Mouse (Mus musculus): ENCODE measurements around the gene Ciita. TPM values are rescaled to one million over a fixed set of nuclear protein-coding genes. Genes with fewer than 3 reads are reported as not detected.

Gene Ciita
- polyA plus RNA-seq, 1 experiment from 2014 or later: 0.26 TPM

- ATAC-seq (ENCODE audit: insufficient number of reproducible peaks, low FRiP score, low TSS enrichment, low read depth): no peak
- H3K27ac ChIP-seq: no peak overlapping the region
- no peak overlapping the region for H3K9ac ChIP-seq
- no peaks in the 10 kb centered on the region for H3K9me3 ChIP-seq
- no peak overlapping the region for H3K4me2 ChIP-seq
- H3K4me3 ChIP-seq: no peak overlapping the region
- H3K27me3 ChIP-seq: no peaks in the 10 kb centered on the region
- 71% methylated on average over 4 of the region's 4 CpGs for WGBS
- H3K4me1 ChIP-seq: peaks cover 4% of the 10 kb centered on the region; the same call in 1 of the 2 replicates
- H3K36me3 ChIP-seq: peaks cover 5% of the 10 kb centered on the region
These were observed 45.2 kb downstream of the Ciita start for GRCm38 (mm10) chr16:10524866-10525609.

GRCm38 (mm10) chr16:10525610-10525980 is 45.7 kb downstream of the Ciita start:
- Histone ChIP-seq H3K4me1 (peaks cover 4% of the 10 kb centered on the region; the same call in 1 of the 2 replicates), H3K9me3 (no peaks in the 10 kb centered on the region), H3K27ac (no peak overlapping the region), H3K36me3 (peaks cover 11% of the 10 kb centered on the region), H3K4me3 (no peak overlapping the region), H3K27me3 (no peaks in the 10 kb centered on the region), H3K4me2 (no peak overlapping the region), H3K9ac (no peak overlapping the region)
- WGBS: 57% methylated on average over 2 of the region's 2 CpGs
- ATAC-seq (ENCODE audit: insufficient number of reproducible peaks, low FRiP score, low TSS enrichment, low read depth): no peak

GRCm38 (mm10) chr16:10527046-10527644 is 47.3 kb downstream of the Ciita start:
- Histone ChIP-seq H3K36me3 (peaks cover 21% of the 10 kb centered on the region), H3K4me3 (no peak overlapping the region), H3K9me3 (no peaks in the 10 kb centered on the region), H3K4me1 (no peaks in the 10 kb centered on the region), H3K9ac (no peak overlapping the region), H3K4me2 (no peak overlapping the region), H3K27ac (no peak overlapping the region), H3K27me3 (no peaks in the 10 kb centered on the region)
- 81% methylated on average over 6 of the region's 6 CpGs for WGBS
- ATAC-seq (ENCODE audit: insufficient number of reproducible peaks, low FRiP score, low TSS enrichment, low read depth): no peak

- no peak overlapping the region for H3K4me3 ChIP-seq
- H3K4me1 ChIP-seq: no peaks in the 10 kb centered on the region
- ATAC-seq (ENCODE audit: insufficient number of reproducible peaks, low FRiP score, low TSS enrichment, low read depth): no peak
- H3K4me2 ChIP-seq: no peak overlapping the region
- 87% methylated on average over 3 of the region's 3 CpGs for WGBS
- H3K36me3 ChIP-seq: peaks cover 21% of the 10 kb centered on the region
- no peak overlapping the region for H3K9ac ChIP-seq
- no peaks in the 10 kb centered on the region for H3K27me3 ChIP-seq
- no peaks in the 10 kb centered on the region for H3K9me3 ChIP-seq
- no peak overlapping the region for H3K27ac ChIP-seq
These were observed 48.5 kb downstream of the Ciita start for GRCm38 (mm10) chr16:10528382-10528781.

GRCm38 (mm10) chr16:10530179-10530578 is 50.3 kb downstream of the Ciita start:
- no peak for ATAC-seq (ENCODE audit: insufficient number of reproducible peaks, low FRiP score, low TSS enrichment, low read depth)
- Histone ChIP-seq H3K36me3 (peaks cover 28% of the 10 kb centered on the region), H3K4me2 (no peak overlapping the region), H3K4me3 (no peak overlapping the region), H3K4me1 (peaks cover 3% of the 10 kb centered on the region; the same call in 1 of the 2 replicates), H3K9me3 (no peaks in the 10 kb centered on the region), H3K9ac (no peak overlapping the region), H3K27ac (no peak overlapping the region), H3K27me3 (no peaks in the 10 kb centered on the region)
- WGBS: 85% methylated on average over 4 of the region's 4 CpGs

- Histone ChIP-seq H3K27ac (no peak overlapping the region), H3K4me1 (peaks cover 9% of the 10 kb centered on the region; the same call in 1 of the 2 replicates), H3K9ac (no peak overlapping the region), H3K9me3 (no peaks in the 10 kb centered on the region), H3K36me3 (peaks cover 28% of the 10 kb centered on the region), H3K4me3 (no peak overlapping the region), H3K27me3 (no peaks in the 10 kb centered on the region), H3K4me2 (no peak overlapping the region)
- ATAC-seq (ENCODE audit: insufficient number of reproducible peaks, low FRiP score, low TSS enrichment, low read depth): no peak
- 97% methylated on average over 4 of the region's 4 CpGs for WGBS
These were observed 53.9 kb downstream of the Ciita start for GRCm38 (mm10) chr16:10533781-10534180.

- 68% methylated on average over 7 of the region's 7 CpGs for WGBS
- no peaks in the 10 kb centered on the region for H3K9me3 ChIP-seq
- no peak overlapping the region for H3K4me3 ChIP-seq
- H3K4me2 ChIP-seq: no peak overlapping the region
- peaks cover 27% of the 10 kb centered on the region for H3K36me3 ChIP-seq
- peaks cover 16% of the 10 kb centered on the region for H3K4me1 ChIP-seq
- ATAC-seq (ENCODE audit: insufficient number of reproducible peaks, low FRiP score, low TSS enrichment, low read depth): peak; percentile 49; the same call in 1 of the 2 replicates
- no peak overlapping the region for H3K9ac ChIP-seq
- no peak overlapping the region for H3K27ac ChIP-seq
- no peaks in the 10 kb centered on the region for H3K27me3 ChIP-seq
These were observed 54.7 kb downstream of the Ciita start for GRCm38 (mm10) chr16:10534567-10534966.

- no peaks in the 10 kb centered on the region for H3K27me3 ChIP-seq
- H3K27ac ChIP-seq: no peak overlapping the region
- 70% methylated on average over 5 of the region's 5 CpGs for WGBS
- no peak overlapping the region for H3K4me2 ChIP-seq
- ATAC-seq (ENCODE audit: insufficient number of reproducible peaks, low FRiP score, low TSS enrichment, low read depth): no peak
- H3K36me3 ChIP-seq: peaks cover 12% of the 10 kb centered on the region
- no peak overlapping the region for H3K9ac ChIP-seq
- no peak overlapping the region for H3K4me3 ChIP-seq
- no peaks in the 10 kb centered on the region for H3K9me3 ChIP-seq
- H3K4me1 ChIP-seq: peaks cover 34% of the 10 kb centered on the region
These were observed 56.5 kb downstream of the Ciita start for GRCm38 (mm10) chr16:10536323-10536722.

GRCm38 (mm10) chr16:10536961-10537360 is 57.1 kb downstream of the Ciita start:
- no peak for ATAC-seq (ENCODE audit: insufficient number of reproducible peaks, low FRiP score, low TSS enrichment, low read depth)
- peaks cover 40% of the 10 kb centered on the region for H3K4me1 ChIP-seq
- no peak overlapping the region for H3K4me2 ChIP-seq
- H3K36me3 ChIP-seq: peaks cover 7% of the 10 kb centered on the region
- no peaks in the 10 kb centered on the region for H3K9me3 ChIP-seq
- no peaks in the 10 kb centered on the region for H3K27me3 ChIP-seq
- no peak overlapping the region for H3K4me3 ChIP-seq
- WGBS: 73% methylated on average over 3 of the region's 3 CpGs
- no peak overlapping the region for H3K9ac ChIP-seq
- no peak overlapping the region for H3K27ac ChIP-seq

GRCm38 (mm10) chr16:10540763-10541597 is 61.1 kb downstream of the Ciita start:
- no peak for ATAC-seq (ENCODE audit: insufficient number of reproducible peaks, low FRiP score, low TSS enrichment, low read depth)
- Histone ChIP-seq H3K4me1 (peaks cover 44% of the 10 kb centered on the region), H3K9ac (peak overlapping the region; percentile 21; the same call in 1 of the 2 replicates), H3K4me2 (peak overlapping the region; percentile 91), H3K36me3 (no peaks in the 10 kb centered on the region; the same call in 1 of the 2 replicates), H3K27me3 (no peaks in the 10 kb centered on the region), H3K9me3 (no peaks in the 10 kb centered on the region), H3K27ac (no peak overlapping the region), H3K4me3 (peak overlapping the region; percentile 92)
- 65% methylated on average over 16 of the region's 16 CpGs for WGBS

- WGBS: 13% methylated on average over 7 of the region's 7 CpGs
- Histone ChIP-seq H3K36me3 (no peaks in the 10 kb centered on the region; the same call in 1 of the 2 replicates), H3K27me3 (no peaks in the 10 kb centered on the region), H3K9me3 (no peaks in the 10 kb centered on the region), H3K9ac (peak overlapping the region; percentile 79), H3K4me2 (peak overlapping the region; percentile 91), H3K4me3 (peak overlapping the region; percentile 92), H3K27ac (peak overlapping the region; percentile 92; the same call in 1 of the 2 replicates), H3K4me1 (peaks cover 49% of the 10 kb centered on the region)
- ATAC-seq (ENCODE audit: insufficient number of reproducible peaks, low FRiP score, low TSS enrichment, low read depth): no peak
These were observed 61.7 kb downstream of the Ciita start for GRCm38 (mm10) chr16:10541598-10541930.

Measured in limb, embryonic 15.5 days (tissue).